Mouse (Mus musculus) ES-CJ7 (cell line): ENCODE measurements at regions not wholly inside any gene's neighbourhood (a gene's known extent, or its start where the extent isn't known, plus 50 kb on each side); places are given as distances from the start of the nearest gene placed in this dataset.
A peak's percentile ranks its signal among the peaks of the same experiment; 100 is the strongest.

ENCODE experiments used
- DNase-seq: peaks from one replicate; pipeline ENCODE4 v3.0.0; 2011; ENCODE audit warnings: low read depth, low spot score

GRCm38 (mm10) chr2:102250101-102250500 is 63.9 kb upstream of the Ldlrad3 start:
- DNase-seq = no peak

DNA sequence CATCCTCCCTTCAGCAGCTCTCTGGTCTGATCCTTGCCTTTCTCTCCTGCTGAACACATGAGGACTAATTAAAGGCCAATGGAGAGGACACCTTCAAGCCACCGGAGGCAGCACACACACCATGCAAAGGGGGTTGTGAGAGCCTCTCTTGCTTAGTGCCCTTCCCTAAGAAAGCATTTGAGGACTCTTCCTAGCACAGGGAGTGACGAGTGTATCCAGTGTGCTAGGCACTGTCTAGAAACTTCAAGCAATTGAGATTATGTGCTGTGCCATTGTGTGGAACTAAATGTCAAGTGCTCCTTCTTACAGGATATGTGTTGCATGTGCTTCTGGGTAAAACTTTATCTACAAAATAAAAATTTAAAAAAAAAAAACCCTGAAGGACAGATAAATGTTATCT is 60.3 kb upstream of the Ldlrad3 start:
- DNase-seq = peak; percentile 19

DNA sequence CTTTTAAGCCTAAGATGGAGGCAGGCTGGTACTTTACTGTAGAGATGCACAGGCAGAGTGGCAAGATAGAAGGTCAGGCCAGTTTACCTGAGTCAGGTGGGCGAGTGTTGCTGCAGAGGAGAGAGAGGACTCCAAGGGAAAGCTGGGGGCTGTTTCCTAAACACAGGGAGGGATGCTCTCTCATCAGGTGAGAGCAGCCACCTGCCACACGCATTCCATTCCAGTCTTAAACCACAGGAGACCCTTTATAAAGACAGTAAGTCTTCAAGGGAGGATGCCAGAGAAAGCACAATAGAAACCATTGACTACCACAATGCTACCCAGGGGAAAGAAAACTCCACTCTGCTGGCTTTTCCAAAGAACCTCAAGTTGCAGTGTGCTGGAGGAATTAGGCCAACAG is 58.3 kb upstream of the Ldlrad3 start:
- no peak for DNase-seq

- DNase-seq = no peak
These were observed 55.4 kb upstream of the Ldlrad3 start for GRCm38 (mm10) chr2:102241626-102242025.

DNA sequence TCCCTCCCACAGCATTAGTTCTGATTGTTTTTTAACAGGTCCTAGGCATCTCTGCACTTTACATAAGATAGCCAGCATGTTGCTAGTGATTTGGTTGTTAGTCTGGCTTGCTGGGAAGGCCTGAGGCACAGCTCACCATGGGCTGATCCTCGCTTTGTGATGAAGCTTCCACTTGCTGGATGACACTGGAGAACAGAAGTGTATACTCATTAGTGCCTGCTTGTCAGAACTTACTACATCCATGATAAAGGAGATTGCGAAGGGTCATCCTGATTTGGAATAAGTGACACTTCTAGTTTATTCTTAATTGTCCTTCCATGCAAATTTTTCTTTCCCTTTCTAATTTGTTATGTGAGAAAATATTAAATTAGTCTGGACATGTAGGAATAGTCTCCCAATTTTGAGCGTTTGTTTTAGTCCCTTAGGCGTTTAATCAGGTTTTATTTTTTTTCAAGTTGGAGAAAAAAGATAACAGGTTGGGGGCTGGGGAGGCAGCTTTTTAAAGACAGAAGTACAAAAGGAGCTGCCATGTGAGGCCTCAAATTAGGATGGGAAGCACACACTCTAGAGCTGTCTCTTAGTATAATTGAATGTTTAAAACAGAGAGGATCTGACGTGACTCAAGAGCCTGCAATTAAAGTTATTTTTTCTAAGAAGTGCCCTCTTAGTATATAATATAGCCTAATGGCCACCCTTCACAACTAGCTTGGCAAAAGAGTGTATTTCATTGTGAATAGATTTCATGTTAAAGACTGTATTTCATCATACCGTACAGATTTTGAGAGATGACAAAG is 53.7 kb upstream of the Ldlrad3 start:
- no peak for DNase-seq
